Mouse (Mus musculus) CH12.LX (cell line): ENCODE data around the gene Sumo3. TPM values are rescaled to one million over a fixed set of nuclear protein-coding genes. Genes with fewer than 3 reads are reported as not detected.

ENCODE experiments used
- DNase-seq: peaks from one replicate; pipeline ENCODE4 v3.0.0-alpha.2; 2013; ENCODE audit errors: extremely low read depth
- H3K27ac ChIP-seq: 2 replicates; pipeline ENCODE4 v1.5.1; 2012; ENCODE audit warnings: low read depth, mild to moderate bottlenecking, control low read depth, moderate library complexity; ENCODE audit not compliant: insufficient read depth
- H3K27me3 ChIP-seq: replicated peaks from 2 replicates; pipeline ENCODE3; 2012; ENCODE audit warnings: inconsistent platforms
- H3K36me3 ChIP-seq, 2 experiments: replicated peaks in 1 of 2; 2 replicates each; pipeline versions ENCODE3 to v1.6.1; 2012; ENCODE audit warnings: inconsistent platforms in 1 of 2, low read length in 1 of 2, mild to moderate bottlenecking in 1 of 2, mixed read lengths in 1 of 2, moderate library complexity in 1 of 2; ENCODE audit not compliant: control insufficient read depth in 1 of 2, insufficient read depth in 1 of 2
- H3K4me1 ChIP-seq, 2 experiments: 2 replicates each; pipeline ENCODE4 v1.6.1; 2012; ENCODE audit warnings: inconsistent platforms in 1 of 2, moderate library complexity in 1 of 2; ENCODE audit not compliant: insufficient read depth in 2 of 2, control insufficient read depth in 1 of 2
- H3K4me2 ChIP-seq: 2 replicates; pipeline ENCODE4 v1.6.1; 2012; ENCODE audit warnings: low read depth, mild to moderate bottlenecking, control low read depth; ENCODE audit not compliant: poor library complexity, insufficient read depth, severe bottlenecking
- H3K4me3 ChIP-seq, 3 experiments: fragments of 150-350 bp in 1 of 3; sonication (generic) in 1 of 3; replicated peaks in 1 of 3; 2 replicates each; pipeline versions ENCODE3 to v1.5.1; 2011 to 2012; ENCODE audit warnings: low read depth in 2 of 3, low read length in 2 of 3, mild to moderate bottlenecking in 2 of 3, moderate library complexity in 2 of 3, control low read depth in 1 of 3, improper control_type of control experiment in 1 of 3, inconsistent platforms in 1 of 3, mixed read lengths in 1 of 3; ENCODE audit not compliant: poor library complexity in 1 of 3
- H3K79me2 ChIP-seq: replicated peaks from 2 replicates; pipeline ENCODE4 v1.6.1; 2012; ENCODE audit warnings: mild to moderate bottlenecking, moderate library complexity; ENCODE audit not compliant: control insufficient read depth, poor library complexity, insufficient read depth, severe bottlenecking; ENCODE audit errors: extremely low read depth
- H3K9ac ChIP-seq: 2 replicates; pipeline ENCODE4 v1.6.1; 2012; ENCODE audit warnings: low read depth, mild to moderate bottlenecking, control low read depth, moderate library complexity; ENCODE audit not compliant: insufficient read depth
- H3K9me3 ChIP-seq: replicated peaks from 2 replicates; pipeline ENCODE3; 2012; ENCODE audit warnings: low read length, inconsistent platforms, mixed read lengths
- CHD1 ChIP-seq: IDR thresholded peaks from 2 replicates; pipeline ENCODE4 v1.6.1; 2012; ENCODE audit warnings: low read depth, low read length, improper control_type of control experiment, inconsistent platforms
- E2F4 ChIP-seq: IDR thresholded peaks from 2 replicates; pipeline ENCODE4 v1.6.1; 2011; ENCODE audit warnings: low read depth, low read length, improper control_type of control experiment; ENCODE audit not compliant: insufficient replicate concordance
- ELF1 ChIP-seq: IDR thresholded peaks from 2 replicates; pipeline ENCODE4 v1.6.1; 2014; ENCODE audit warnings: low read depth, mild to moderate bottlenecking, inconsistent platforms, low read length, improper control_type of control experiment
- JUN ChIP-seq: IDR thresholded peaks from 2 replicates; pipeline ENCODE4 v1.6.1; 2011; ENCODE audit warnings: low read depth, mild to moderate bottlenecking, low read length, improper control_type of control experiment, moderate library complexity; ENCODE audit not compliant: insufficient read depth
- JUND ChIP-seq: conservative IDR thresholded peaks from 2 replicates; pipeline ENCODE4 v1.6.1; 2011; ENCODE audit warnings: low read depth, low read length, improper control_type of control experiment
- KAT2A ChIP-seq: IDR thresholded peaks from 2 replicates; pipeline ENCODE4 v1.6.1; 2012; ENCODE audit warnings: low read length, improper control_type of control experiment, inconsistent platforms; ENCODE audit not compliant: insufficient replicate concordance
- MAX ChIP-seq: IDR thresholded peaks from 2 replicates; pipeline ENCODE4 v1.6.1; 2011; ENCODE audit warnings: low read length, improper control_type of control experiment
- MAZ ChIP-seq: IDR thresholded peaks from 2 replicates; pipeline ENCODE4 v1.6.1; 2012; ENCODE audit warnings: low read depth, mild to moderate bottlenecking, inconsistent platforms, low read length, improper control_type of control experiment, moderate library complexity
- PAX5 ChIP-seq: IDR thresholded peaks from 2 replicates; pipeline ENCODE4 v1.6.1; 2012; ENCODE audit warnings: low read length, inconsistent platforms, mixed read lengths
- POLR2AphosphoS2 ChIP-seq: IDR thresholded peaks from 2 replicates; pipeline ENCODE4 v1.6.1; 2011; ENCODE audit warnings: low read depth, low read length, improper control_type of control experiment
- RCOR1 ChIP-seq: conservative IDR thresholded peaks from 2 replicates; pipeline ENCODE4 v1.6.1; 2012; ENCODE audit warnings: low read depth, mild to moderate bottlenecking, inconsistent platforms, low read length, improper control_type of control experiment
- TCF12 ChIP-seq: IDR thresholded peaks from 2 replicates; pipeline ENCODE4 v1.6.1; 2014; ENCODE audit warnings: low read depth, mild to moderate bottlenecking, inconsistent platforms, low read length, improper control_type of control experiment
- UBTF ChIP-seq: IDR thresholded peaks from 2 replicates; pipeline ENCODE4 v1.6.1; 2012; ENCODE audit warnings: low read depth, mild to moderate bottlenecking, inconsistent platforms, low read length, improper control_type of control experiment, moderate library complexity
- USF1 ChIP-seq: IDR thresholded peaks from 2 replicates; pipeline ENCODE4 v1.6.1; 2014; ENCODE audit warnings: low read depth, mild to moderate bottlenecking, inconsistent platforms, low read length, improper control_type of control experiment
- dilution Hi-C: fragments of 300-500 bp; cut with MboI; formaldehyde crosslinking; loops from 2 replicates; pipeline ENCODE4 v1.14.3; 2020; ENCODE audit warnings: low sequenced_read_pairs; ENCODE audit not compliant: extremely low pct_unique_long_range_greater_than_20kb, extremely low pct_ligation_motif_present
- in situ Hi-C: fragments of 300-500 bp; cut with MboI; formaldehyde crosslinking; loops from 3 replicates; pipeline ENCODE4 v1.14.3; 2019; ENCODE audit warnings: low sequenced_read_pairs, low pct_ligation_motif_present, low pct_unique_long_range_greater_than_20kb, mixed read lengths
- polyA plus RNA-seq: library from polyadenylated mRNA; unstranded; fragments of >175 nt; gene quantifications from 2 replicates; pipeline ENCODE4 v1.2.1, GENCODE M21; 2012; ENCODE audit warnings: low read depth; ENCODE audit not compliant: insufficient read length
- total RNA-seq, 2 experiments: library from RNA; depleted of rRNA; stranded (reverse); fragments of 300-350 nt in 1 of 2; fragments of >200 nt in 1 of 2; gene quantifications; 2 replicates each; pipeline ENCODE4 v1.2.3; 2012 to 2014

Sumo3 gene
- total and polyA plus RNA-seq, 3 experiments = 54.4 to 130 (median 81.2) TPM

DNA sequence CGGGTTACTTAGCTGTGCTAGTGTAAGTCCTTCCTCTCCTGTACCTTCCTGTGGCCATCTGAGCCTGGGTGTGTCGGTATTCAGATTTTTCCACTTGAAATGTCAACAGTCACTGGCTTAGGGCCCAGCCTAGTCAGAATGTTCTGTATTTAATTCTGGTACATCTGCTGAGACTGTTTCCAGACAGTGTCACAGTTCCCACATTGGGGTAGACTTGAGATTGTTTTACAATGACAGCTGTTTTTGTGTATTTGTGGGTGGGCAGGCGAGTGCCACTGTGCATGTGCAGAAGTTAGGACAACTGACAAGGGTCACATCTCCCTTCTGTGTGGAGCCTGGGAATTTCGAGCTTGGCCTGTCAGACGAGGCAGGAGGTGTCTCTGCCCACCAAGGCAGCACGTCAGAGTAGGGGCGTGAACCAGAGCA is 18.7 kb downstream of the Sumo3 start:
- DNase-seq = no peak
- peaks cover 18 to 50% of the 10 kb centered on the region in 2 experiments for H3K36me3 ChIP-seq
- no peak for TF ChIP-seq UBTF
- TF ChIP-seq CHD1 = no peak
- no peak for TF ChIP-seq RCOR1
- no peak for TF ChIP-seq E2F4
- TF ChIP-seq USF1 = no peak
- TF ChIP-seq JUND = no peak
- TF ChIP-seq JUN = no peak
- no peak; the same call in 1 of the 2 replicates for TF ChIP-seq POLR2AphosphoS2
- no peak for TF ChIP-seq PAX5
- TF ChIP-seq KAT2A = no peak
- TF ChIP-seq TCF12 = no peak
- no peak for TF ChIP-seq ELF1
- TF ChIP-seq MAX = no peak
- dilution Hi-C loops (no loop called here), in situ Hi-C loops (loop anchor here (10.0 kb wide), 1 partner anchor 110 kb away; the partner anchor contains the start of gene Fam207a)
- H3K79me2 ChIP-seq = peaks cover 67% of the 10 kb centered on the region
- peak overlapping the region; percentile 29 for H3K27ac ChIP-seq
- no peak overlapping the region for H3K9ac ChIP-seq
- H3K4me2 ChIP-seq = no peak overlapping the region
- H3K4me3 ChIP-seq = no peak overlapping the region
- H3K9me3 ChIP-seq = no peaks in the 10 kb centered on the region
- H3K4me1 ChIP-seq = peaks cover 12 to 60% of the 10 kb centered on the region in 2 experiments
- no peaks in the 10 kb centered on the region for H3K27me3 ChIP-seq

DNA sequence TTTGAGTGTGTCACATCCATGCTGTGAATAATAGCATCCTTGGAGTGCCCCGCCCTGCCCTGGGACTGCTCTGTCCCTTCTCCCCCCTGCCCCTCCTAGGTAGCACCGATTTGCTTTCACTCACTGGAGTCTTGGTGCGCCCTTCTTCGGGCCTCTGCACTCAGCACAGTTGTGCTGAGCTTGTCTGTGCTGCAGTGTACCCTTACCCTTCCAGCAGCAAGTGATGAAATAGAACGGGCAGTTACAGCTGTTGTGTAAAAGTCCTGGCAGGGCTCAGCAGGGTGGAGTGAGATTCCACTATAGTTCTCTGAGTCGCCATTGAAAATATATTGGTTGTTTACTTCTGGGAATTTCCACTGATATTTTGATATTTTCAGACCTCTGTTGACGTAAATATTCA is 20.1 kb downstream of the Sumo3 start:
- H3K9ac ChIP-seq = no peak overlapping the region
- no peaks in the 10 kb centered on the region for H3K9me3 ChIP-seq
- no peak overlapping the region for H3K4me3 ChIP-seq
- DNase-seq = no peak
- H3K79me2 ChIP-seq = peaks cover 80% of the 10 kb centered on the region
- dilution Hi-C loops = no loop called here
- no peak overlapping the region for H3K4me2 ChIP-seq
- no peak for TF ChIP-seq MAZ
- in situ Hi-C loops = loop anchor here (10.0 to 25.0 kb wide), 2 partner anchors 111 to 261 kb away; partner anchors contain the start of gene Fam207a
- peaks cover 18 to 54% of the 10 kb centered on the region in 2 experiments for H3K36me3 ChIP-seq
- H3K4me1 ChIP-seq = peaks cover 12 to 68% of the 10 kb centered on the region in 2 experiments
- no peak overlapping the region for H3K27ac ChIP-seq
- H3K27me3 ChIP-seq = no peaks in the 10 kb centered on the region
